26 mouse cellular contexts compared by ENCODE assay signal in the genomic region with DNA sequence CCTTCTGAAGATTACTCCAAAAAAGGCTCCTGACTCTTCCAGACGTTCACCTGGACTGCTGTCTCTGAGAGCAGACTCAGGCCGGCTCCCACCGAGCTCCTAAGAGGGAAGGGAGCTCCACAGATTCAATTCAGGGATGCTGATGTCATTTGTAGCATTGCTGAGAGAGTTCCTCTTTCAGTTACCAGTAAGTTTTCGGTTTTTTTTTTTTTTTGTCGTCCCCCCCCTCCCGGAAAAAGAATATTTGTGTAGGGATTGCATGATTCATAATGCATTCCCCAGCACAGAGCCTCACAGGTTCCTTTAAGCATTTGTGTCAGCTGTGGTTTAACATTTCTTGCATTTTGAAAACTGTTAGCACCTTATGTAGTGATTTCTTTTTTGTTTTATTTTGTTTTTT.
A peak's percentile ranks its signal among the peaks of the same experiment; 100 is the strongest.
DNase-seq lines count a peak whose midpoint lies in the region; ATAC-seq and TF ChIP-seq lines count a peak whose summit lies in the region.
"Had no signal": no experiment of that assay in that cellular context is flagged by ENCODE, and none has a peak within 500 bp of the region (broad histone marks: within the 10 kb centered on the region; RNA-seq: fewer than 3 reads in every experiment).

No protein-coding gene starts in this region.

- no peaks in the 10 kb centered on the region for H3K9me3 ChIP-seq in CH12.LX (replicated peaks; ENCODE audit: low read length)
- H3K9me3 ChIP-seq in heart, embryonic 12.5 days (replicated peaks): no peaks in the 10 kb centered on the region
- H3K9me3 ChIP-seq: embryonic facial prominence, embryonic 10.5 days; embryonic facial prominence, embryonic 12.5 days; forebrain, embryonic 10.5 days; forebrain, embryonic 12.5 days had no signal

- no peak overlapping the region for H3K27ac ChIP-seq in CH12.LX (ENCODE audit: insufficient read depth, low read depth)
- H3K27ac ChIP-seq in heart, embryonic 12.5 days (ENCODE audit: poor library complexity, severe bottlenecking): no peak overlapping the region
- H3K27ac ChIP-seq: embryonic facial prominence, embryonic 10.5 days; embryonic facial prominence, embryonic 12.5 days; forebrain, embryonic 10.5 days; forebrain, embryonic 12.5 days had no signal

- TF ChIP-seq POLR2A in CH12.LX (IDR thresholded peaks at IDR 0.05; ENCODE audit: low read depth, low read length): no peak

- TF ChIP-seq EP300 in CH12.LX (IDR thresholded peaks at IDR 0.05; ENCODE audit: low read length): peak; percentile 76

- WGBS in heart, embryonic 12.5 days: 75% methylated on average over 6 of the region's 6 CpGs

- H3K36me3 ChIP-seq in CH12.LX (replicated peaks in 1 of 2; ENCODE audit: control insufficient read depth in 1 of 2, insufficient read depth in 1 of 2, low read length in 1 of 2): peaks cover 3 to 15% of the 10 kb centered on the region in 2 experiments
- no peaks in the 10 kb centered on the region for H3K36me3 ChIP-seq in heart, embryonic 12.5 days
- H3K36me3 ChIP-seq: embryonic facial prominence, embryonic 12.5 days had no signal

- no peaks in the 10 kb centered on the region for H3K79me2 ChIP-seq in CH12.LX (replicated peaks; ENCODE audit: control insufficient read depth, extremely low read depth, insufficient read depth, poor library complexity, severe bottlenecking)

- TF ChIP-seq RAD21 in CH12.LX (IDR thresholded peaks at IDR 0.05; ENCODE audit: low read depth, low read length): no peak

- no peak overlapping the region for H3K9ac ChIP-seq in CH12.LX (ENCODE audit: insufficient read depth, low read depth)
- H3K9ac ChIP-seq in heart, embryonic 12.5 days: no peak overlapping the region
- H3K9ac ChIP-seq: embryonic facial prominence, embryonic 12.5 days; forebrain, embryonic 12.5 days had no signal

- peaks cover 5 to 40% of the 10 kb centered on the region in 2 experiments; a peak in 3 of 4 replicates for H3K4me1 ChIP-seq in CH12.LX (ENCODE audit: control insufficient read depth in 1 of 2, insufficient read depth in 2 of 2)
- peaks cover 25% of the 10 kb centered on the region for H3K4me1 ChIP-seq in heart, embryonic 12.5 days (replicated peaks)
- H3K4me1 ChIP-seq: embryonic facial prominence, embryonic 12.5 days; forebrain, embryonic 12.5 days had no signal

- in situ Hi-C loops in CH12.LX (cut with MboI; ENCODE audit: low pct_ligation_motif_present, low pct_unique_long_range_greater_than_20kb, low sequenced_read_pairs): no loop called here

- H3K4me3 ChIP-seq in CH12.LX (replicated peaks in 1 of 3; ENCODE audit: low read depth in 2 of 3, low read length in 2 of 3, poor library complexity in 1 of 3): no peak overlapping the region
- H3K4me3 ChIP-seq in heart, embryonic 12.5 days: no peak overlapping the region
- H3K4me3 ChIP-seq: embryonic facial prominence, embryonic 10.5 days; embryonic facial prominence, embryonic 12.5 days; erythroblast, embryonic 14.5 days; forebrain, embryonic 10.5 days; forebrain, embryonic 12.5 days had no signal

- peak; percentile 14; the same call in 1 of the 2 replicates for ATAC-seq in common myeloid progenitor, adult 5-6 weeks (replicated peaks; ENCODE audit: low read depth, poor library complexity, severe bottlenecking)
- ATAC-seq in granulocyte monocyte progenitor cell, adult 5-6 weeks (replicated peaks; ENCODE audit: poor library complexity, severe bottlenecking): peak; percentile 61
- peak; percentile 34; the same call in 1 of the 2 replicates for ATAC-seq in megakaryocyte, adult 5-6 weeks (ENCODE audit: poor library complexity, severe bottlenecking)
- ATAC-seq in heart, embryonic 12.5 days (ENCODE audit: insufficient number of reproducible peaks, low FRiP score): no peak
- ATAC-seq: CD4-positive, CD25-positive, alpha-beta regulatory T cell, adult 4 months; forebrain, embryonic 14.5 days; forebrain, embryonic 16.5 days; Patski had no signal

- no peaks in the 10 kb centered on the region for H3K27me3 ChIP-seq in CH12.LX (replicated peaks)
- H3K27me3 ChIP-seq in heart, embryonic 12.5 days (replicated peaks): no peaks in the 10 kb centered on the region
- H3K27me3 ChIP-seq: embryonic facial prominence, embryonic 12.5 days; forebrain, embryonic 12.5 days; Patski had no signal

- dilution Hi-C loops in CH12.LX (cut with MboI; ENCODE audit: extremely low pct_ligation_motif_present, extremely low pct_unique_long_range_greater_than_20kb, low sequenced_read_pairs): no loop called here

- TF ChIP-seq CTCF in CH12.LX (conservative IDR thresholded peaks at IDR 0.05 in 1 of 2, IDR thresholded peaks at IDR 0.05 in 1 of 2; ENCODE audit: low read depth in 2 of 2, low read length in 2 of 2): no peak

- peak; percentile 50 for DNase-seq in CH12.LX (ENCODE audit: extremely low read depth)
- no peak for DNase-seq in lung, postnatal 14 days
- no peak for DNase-seq in adrenal gland, adult 2 months
- no peak for DNase-seq in embryo, embryonic 11 days
- DNase-seq: adrenal gland, adult 8-10 months; adrenal gland, postnatal 14 days; adrenal gland, postnatal 36 days; B cell, adult 2 months; cerebellum, adult 11-12 months; cerebellum, adult 2 months; cerebellum, adult 9-10 months; cerebellum, postnatal 10 days; cerebellum, postnatal 25 days had no signal

- H3K4me2 ChIP-seq in CH12.LX (ENCODE audit: insufficient read depth, low read depth, poor library complexity, severe bottlenecking): peak overlapping the region; percentile 29; the same call in 1 of the 2 replicates
- H3K4me2 ChIP-seq in heart, embryonic 12.5 days: no peak overlapping the region
- H3K4me2 ChIP-seq: embryonic facial prominence, embryonic 12.5 days; forebrain, embryonic 12.5 days had no signal

TF ChIP-seq in CH12.LX, 34 proteins besides CTCF, POLR2A, EP300 and RAD21:
- TF ChIP-seq ZNF384 (IDR thresholded peaks at IDR 0.05; ENCODE audit: low read depth, low read length) (peak; percentile 97), MYC (IDR thresholded peaks at IDR 0.05; ENCODE audit: low read depth, low read length) (no peak), MAZ (IDR thresholded peaks at IDR 0.05; ENCODE audit: low read depth, low read length) (peak; percentile 70; the same call in 1 of the 2 replicates), MEF2A (IDR thresholded peaks at IDR 0.05; ENCODE audit: borderline replicate concordance, low read depth, low read length) (peak; percentile 77), RCOR1 (conservative IDR thresholded peaks at IDR 0.05; ENCODE audit: low read depth, low read length) (peak; percentile 45; the same call in 1 of the 2 replicates), ETS1 (conservative IDR thresholded peaks at IDR 0.05; ENCODE audit: low read depth, low read length) (peak; percentile 62), JUND (conservative IDR thresholded peaks at IDR 0.05; ENCODE audit: low read depth, low read length) (peak; percentile 45; the same call in 1 of the 2 replicates), SMC3 (IDR thresholded peaks at IDR 0.05; ENCODE audit: low read depth, low read length) (no peak), ZMIZ1 (IDR thresholded peaks at IDR 0.05; ENCODE audit: low read depth, low read length) (no peak), JUN (IDR thresholded peaks at IDR 0.05; ENCODE audit: insufficient read depth, low read depth, low read length) (peak; percentile 57; the same call in 1 of the 2 replicates), IRF4 (IDR thresholded peaks at IDR 0.05; ENCODE audit: low read depth, low read length) (peak; percentile 83)
